Mouse (Mus musculus) embryo, embryonic 9.5 days (tissue): Measurements from ENCODE around the gene Sel1l3.

ENCODE experiments used
- DNase-seq: peaks from one replicate; pipeline ENCODE4 v3.0.0-alpha.2; 2017; ENCODE audit errors: extremely low spot score

The Sel1l3 gene

GRCm38 (mm10) chr5:53212782-53213710 lies 681 bp downstream of the Sel1l3 start:
- peak; percentile 34 for DNase-seq

GRCm38 (mm10) chr5:53212087-53212781 lies 1.5 kb downstream of the Sel1l3 start:
- peak; percentile 25 for DNase-seq

- DNase-seq: no peak
Measured at GRCm38 (mm10) chr5:53211241-53211640, 2.5 kb downstream of the Sel1l3 start.

- no peak for DNase-seq
Measured at GRCm38 (mm10) chr5:53210481-53210880, 3.2 kb downstream of the Sel1l3 start.

- DNase-seq: peak; percentile 15
Measured at GRCm38 (mm10) chr5:53209773-53210172, 4.0 kb downstream of the Sel1l3 start.

GRCm38 (mm10) chr5:53208731-53209130 lies 5.0 kb downstream of the Sel1l3 start:
- DNase-seq: no peak

GRCm38 (mm10) chr5:53206575-53206974 lies 7.2 kb downstream of the Sel1l3 start:
- no peak for DNase-seq

- DNase-seq: no peak
Measured at GRCm38 (mm10) chr5:53202748-53203147, 11.0 kb downstream of the Sel1l3 start.

DNA sequence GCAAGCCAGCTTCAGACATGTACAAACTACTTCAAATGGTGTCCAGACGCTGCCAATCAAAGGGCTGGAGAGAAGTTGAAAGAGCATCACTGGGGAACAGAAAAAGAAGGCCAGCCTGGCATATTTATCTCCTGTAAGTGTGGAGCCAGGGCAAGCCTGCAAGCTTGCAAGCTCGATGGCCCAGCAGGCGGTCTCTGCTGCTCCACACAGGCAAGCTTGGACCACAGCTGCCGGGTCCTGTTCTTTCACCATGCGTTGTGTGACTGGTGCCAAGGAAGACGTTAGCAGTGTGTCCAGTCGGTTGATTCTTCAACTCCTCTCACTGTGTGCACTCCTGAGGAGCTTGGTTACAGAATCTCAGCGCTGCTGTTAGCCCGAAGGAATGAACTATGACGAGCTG lies 12.9 kb downstream of the Sel1l3 start:
- DNase-seq: no peak

DNA sequence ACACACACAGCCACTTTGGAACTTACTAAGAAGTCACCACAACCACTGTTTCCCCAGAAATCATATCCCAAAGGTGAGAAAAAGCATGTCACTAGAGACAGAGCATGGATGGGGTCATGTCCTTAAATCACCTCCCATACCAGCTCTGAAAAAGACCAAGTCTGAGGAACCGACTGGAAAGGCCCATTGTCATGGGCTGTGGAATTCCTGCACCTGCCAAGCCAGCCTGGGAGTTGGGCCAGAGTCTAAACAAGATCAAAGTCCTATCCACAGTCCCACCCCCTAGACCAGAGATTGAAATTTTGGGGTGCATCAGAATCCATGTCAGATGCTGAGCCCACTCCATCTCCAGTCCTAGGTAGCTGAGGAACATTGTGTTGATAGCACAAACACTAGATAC lies 15.3 kb downstream of the Sel1l3 start:
- no peak for DNase-seq

DNA sequence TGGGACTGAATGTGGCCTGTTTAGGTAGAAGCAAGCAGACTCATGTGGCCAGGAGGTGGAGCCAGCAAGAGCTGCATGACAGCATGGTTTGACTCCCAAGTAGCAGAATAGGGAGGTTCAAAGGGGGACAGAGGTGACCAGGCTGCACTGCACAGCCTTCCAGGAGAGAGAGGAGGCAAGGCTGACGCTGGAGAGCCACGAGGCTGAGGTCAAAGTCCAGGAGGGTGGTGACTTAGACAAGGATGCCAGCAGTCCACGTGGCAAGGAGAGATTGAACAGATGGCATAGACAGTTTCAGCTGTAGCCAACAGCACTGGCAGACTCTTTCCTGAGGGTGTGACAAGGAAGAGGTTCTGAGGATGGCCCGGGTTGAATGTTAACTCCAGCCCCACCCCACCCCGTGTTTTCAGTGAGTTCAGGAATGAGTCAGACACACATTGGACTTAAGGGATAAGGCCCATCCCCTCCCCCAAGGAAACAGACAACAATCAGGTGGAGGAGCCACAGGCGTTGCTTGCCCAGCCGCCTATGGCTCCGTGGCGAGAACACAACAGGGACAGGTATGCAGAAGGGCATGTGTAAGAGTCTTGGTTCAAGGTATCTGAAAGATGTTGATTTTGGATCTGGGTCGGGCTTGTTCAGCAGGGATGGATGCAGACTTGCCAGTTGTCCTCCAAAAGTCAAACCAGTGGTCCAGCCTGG lies 17.2 kb downstream of the Sel1l3 start:
- DNase-seq: no peak

DNA sequence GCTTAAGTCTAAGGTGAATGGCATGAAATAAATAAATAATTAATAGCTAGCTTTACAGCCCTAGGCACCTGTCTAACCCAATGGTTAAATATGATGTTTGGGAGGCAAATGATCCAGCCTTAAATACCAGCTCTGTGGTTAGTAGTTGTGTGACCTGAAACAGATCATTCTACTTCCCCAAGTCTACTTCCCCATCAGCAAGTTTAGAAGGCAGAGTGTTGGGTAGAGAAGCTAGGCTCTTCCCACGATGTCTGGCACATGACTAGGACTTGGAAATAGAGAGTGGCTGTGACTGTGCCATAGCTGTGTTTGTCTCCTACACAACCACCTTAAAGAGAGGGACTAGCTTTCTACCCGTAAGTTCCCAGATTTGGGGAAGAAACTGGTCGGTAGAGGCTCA lies 18.9 kb downstream of the Sel1l3 start:
- no peak for DNase-seq

DNA sequence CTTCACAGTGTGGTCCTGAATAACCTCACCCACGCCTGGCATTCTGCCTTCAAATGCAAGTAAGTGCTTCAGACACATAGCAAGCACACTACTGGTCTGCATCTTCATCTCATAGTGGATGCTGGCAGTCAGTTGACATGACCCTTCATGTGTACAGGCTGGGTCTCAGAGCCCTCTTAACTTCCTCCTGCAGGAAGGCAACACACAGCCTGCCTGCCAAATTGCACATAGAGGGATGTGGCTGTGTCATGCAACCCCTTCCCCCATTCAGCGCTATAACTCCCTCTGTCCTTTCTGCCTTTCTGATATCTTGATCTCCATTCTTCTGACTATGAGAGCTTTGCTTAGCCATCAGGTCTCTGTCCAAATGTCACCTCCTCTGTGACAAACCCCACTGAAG lies 19.3 kb downstream of the Sel1l3 start:
- no peak for DNase-seq

- DNase-seq: no peak
Measured at GRCm38 (mm10) chr5:53193092-53194030, 20.4 kb downstream of the Sel1l3 start.

DNA sequence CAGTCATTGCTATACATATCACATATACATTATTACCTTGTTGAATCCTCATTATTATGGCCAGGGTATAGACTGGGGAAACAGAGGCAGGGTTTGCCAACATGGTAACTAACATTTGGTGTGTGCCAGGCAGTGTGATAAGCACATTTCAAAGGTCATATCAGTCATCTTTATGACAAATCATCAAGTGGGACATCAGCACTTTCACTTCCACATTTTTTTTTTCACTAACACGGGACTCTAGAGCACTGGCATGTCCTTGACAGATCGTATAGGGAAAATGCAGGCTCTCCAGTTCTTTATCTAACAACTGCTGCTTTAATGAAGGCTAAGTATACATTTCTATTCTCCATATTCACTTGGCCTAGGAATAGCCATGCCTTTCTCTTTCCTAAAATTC lies 25.1 kb downstream of the Sel1l3 start:
- no peak for DNase-seq

GRCm38 (mm10) chr5:53187245-53187644 lies 26.5 kb downstream of the Sel1l3 start:
- DNase-seq: no peak

GRCm38 (mm10) chr5:53185803-53186202 lies 27.9 kb downstream of the Sel1l3 start:
- no peak for DNase-seq

DNA sequence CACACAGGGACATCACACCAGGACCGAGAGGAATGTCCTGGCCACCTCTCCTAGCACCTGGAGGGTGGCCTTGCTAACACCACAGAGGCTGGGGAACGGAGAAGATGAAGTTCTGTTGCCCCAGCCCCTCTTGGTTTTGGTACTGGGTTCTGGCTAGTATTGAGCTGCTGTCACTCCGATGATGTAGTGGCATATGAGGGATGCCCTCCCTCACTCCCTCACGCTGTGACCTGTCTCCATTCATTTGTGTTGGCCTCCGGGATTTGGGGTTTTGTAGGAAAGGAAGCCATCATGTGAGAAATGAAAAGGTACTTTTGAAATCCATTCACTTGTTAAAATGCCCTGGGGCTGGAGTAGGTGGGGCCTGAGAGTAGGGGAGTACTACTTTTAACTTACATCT lies 33.8 kb downstream of the Sel1l3 start:
- no peak for DNase-seq

DNA sequence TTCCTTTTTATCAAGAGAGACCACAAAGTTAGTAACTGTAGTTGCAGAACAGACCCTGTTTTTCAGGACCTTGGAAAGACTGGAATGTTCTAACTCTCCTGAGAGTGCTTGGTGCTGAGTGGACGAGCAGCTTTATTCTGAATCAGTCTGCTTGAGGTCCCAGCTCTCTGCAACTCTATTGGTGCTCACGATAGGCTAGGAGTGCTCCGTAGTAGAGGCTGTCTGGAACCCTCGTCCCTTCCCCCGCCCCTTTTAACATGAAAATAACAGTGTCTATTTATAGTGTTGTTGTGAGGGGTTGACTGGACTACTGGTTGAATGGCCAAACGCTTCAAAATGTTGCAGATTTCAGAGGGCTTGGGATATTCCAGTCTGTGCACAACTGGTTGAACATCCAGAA lies 37.0 kb downstream of the Sel1l3 start:
- no peak for DNase-seq

- DNase-seq: no peak
Measured at GRCm38 (mm10) chr5:53176075-53176474, 37.7 kb downstream of the Sel1l3 start.

GRCm38 (mm10) chr5:53175195-53175594 lies 38.5 kb downstream of the Sel1l3 start:
- no peak for DNase-seq
